Mouse (Mus musculus) embryonic facial prominence, embryonic 11.5 days (tissue): ENCODE measurements around the gene Rtn3. TPM values are rescaled to one million over a fixed set of nuclear protein-coding genes. Genes with fewer than 3 reads are reported as not detected.
"Not testable (repeated sequence)": the region's sequence is repeated elsewhere in the genome, so short reads cannot be mapped to it uniquely, and the experiment has no call there.

Experiments used
- ATAC-seq: fragments of 200-750 bp; cut with Nextera tagmentation; replicated peaks from 2 replicates; pipeline ENCODE4 v1.8.0; 2017; ENCODE audit warnings: low read depth; ENCODE audit not compliant: insufficient number of reproducible peaks, low FRiP score, low TSS enrichment
- DNase-seq: peaks from one replicate; pipeline ENCODE4 v3.0.0-alpha.2; 2015; ENCODE audit warnings: low spot score
- H3K27ac ChIP-seq: fragments of 300-500 bp; sonication (generic); replicated peaks from 2 replicates; pipeline ENCODE4 v1.5.1; 2014; ENCODE audit warnings: mild to moderate bottlenecking, low read depth, low read length, control low read depth
- H3K27me3 ChIP-seq: fragments of 300-500 bp; sonication (generic); 2 replicates; pipeline ENCODE4 v1.6.1; 2014; ENCODE audit warnings: mild to moderate bottlenecking, low read length, moderate library complexity, mixed read lengths; ENCODE audit not compliant: control insufficient read depth, insufficient read depth
- H3K36me3 ChIP-seq: fragments of 300-500 bp; sonication (generic); replicated peaks from 2 replicates; pipeline ENCODE4 v1.6.1; 2014; ENCODE audit warnings: low read depth, mild to moderate bottlenecking, low read length, moderate library complexity, mixed read lengths; ENCODE audit not compliant: control insufficient read depth, insufficient read depth
- H3K4me1 ChIP-seq: fragments of 300-500 bp; sonication (generic); 2 replicates; pipeline ENCODE4 v1.6.1; 2014; ENCODE audit warnings: low read length, mixed read lengths; ENCODE audit not compliant: control insufficient read depth, insufficient read depth
- H3K4me2 ChIP-seq: fragments of 300-500 bp; sonication (generic); 2 replicates; pipeline ENCODE4 v1.6.1; 2014; ENCODE audit warnings: low read depth, mild to moderate bottlenecking, control low read depth, low read length, moderate library complexity
- H3K4me3 ChIP-seq: fragments of 300-500 bp; sonication (generic); 2 replicates; pipeline ENCODE4 v1.5.1; 2014; ENCODE audit warnings: low read depth, low read length, control low read depth
- H3K9ac ChIP-seq: fragments of 300-500 bp; sonication (generic); replicated peaks from 2 replicates; pipeline ENCODE4 v1.6.1; 2014; ENCODE audit warnings: mild to moderate bottlenecking, control low read depth, low read length
- H3K9me3 ChIP-seq: fragments of 300-500 bp; sonication (generic); replicated peaks from 2 replicates; pipeline ENCODE4 v1.6.1; 2016; ENCODE audit warnings: mild to moderate bottlenecking, low read length, inconsistent platforms, mixed read lengths; ENCODE audit not compliant: control insufficient read depth
- WGBS: fragments of 180-500 bp; shearing (Covaris S2); extraction: QIAGEN DNeasy Blood & Tissue Kit; methylation state at CpG from one replicate; pipeline ENCODE4 v1.1.7; 2014; 5-methylcytosine and 5-hydroxymethylcytosine counted together
- polyA plus RNA-seq: library from polyadenylated mRNA; unstranded; fragments of >200 nt; fragmentation: Nextera tagmentation; extraction: Ambion mirVana; gene quantifications from 2 replicates; pipeline ENCODE4 v1.2.1, GENCODE M21; 2014

Rtn3 gene
- polyA plus RNA-seq, 1 experiment from 2014 or later: 156 TPM

DNA sequence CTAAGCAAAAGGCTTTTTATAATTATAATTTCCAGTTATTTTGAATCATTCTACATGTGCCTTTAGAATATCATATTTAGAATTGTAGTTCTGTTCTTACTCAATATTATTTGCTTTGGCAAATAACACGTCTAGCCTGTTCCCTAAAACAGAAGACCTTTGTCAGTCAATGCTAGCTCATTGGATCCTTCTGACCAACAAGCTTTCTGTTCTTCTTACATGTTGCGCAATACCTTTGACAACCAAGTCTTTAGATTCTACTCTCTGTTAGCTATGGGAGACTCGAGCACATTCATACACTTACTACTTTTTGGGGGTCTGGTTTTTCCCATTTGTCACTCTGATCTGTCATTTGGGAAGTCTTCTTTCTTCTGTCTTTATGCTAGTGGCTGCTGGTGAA lies 38.5 kb upstream of the Rtn3 start:
- no peak overlapping the region for H3K4me3 ChIP-seq
- no peak for DNase-seq
- WGBS: 90% methylated on average over 3 of the region's 3 CpGs
- no peak overlapping the region for H3K9ac ChIP-seq
- H3K27ac ChIP-seq: no peak overlapping the region
- no peak overlapping the region for H3K4me2 ChIP-seq
- no peak for ATAC-seq
- H3K9me3 ChIP-seq: no peaks in the 10 kb centered on the region
- no peaks in the 10 kb centered on the region for H3K27me3 ChIP-seq
- H3K4me1 ChIP-seq: no peaks in the 10 kb centered on the region
- H3K36me3 ChIP-seq: peaks cover 4% of the 10 kb centered on the region; the same call in 1 of the 2 replicates

DNA sequence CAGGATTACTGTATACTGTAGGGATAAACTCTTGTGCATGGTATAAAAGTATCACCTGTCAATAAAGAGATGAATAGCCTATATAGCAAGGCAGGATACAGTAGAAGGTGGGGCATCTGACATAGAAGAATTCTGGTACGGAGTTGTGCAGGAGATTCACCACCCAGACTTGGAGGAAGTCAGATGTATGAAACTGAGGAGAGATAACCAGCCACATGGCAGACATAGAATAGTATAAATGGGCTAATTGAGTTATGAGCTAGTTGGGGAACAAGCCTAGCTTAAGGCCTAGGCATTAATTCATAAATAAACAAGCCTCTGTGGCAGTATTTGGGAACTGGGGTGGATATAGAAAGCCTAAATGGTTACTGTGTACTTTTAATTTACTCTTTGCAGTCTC lies 33.4 kb upstream of the Rtn3 start:
- Histone ChIP-seq H3K4me1 (no peaks in the 10 kb centered on the region), H3K9ac (no peak overlapping the region), H3K27ac (no peak overlapping the region), H3K4me2 (no peak overlapping the region), H3K36me3 (no peaks in the 10 kb centered on the region; the same call in 1 of the 2 replicates), H3K9me3 (no peaks in the 10 kb centered on the region), H3K4me3 (no peak overlapping the region), H3K27me3 (no peaks in the 10 kb centered on the region)
- no peak for ATAC-seq
- DNase-seq: no peak
- WGBS: 85% methylated on average over 1 of the region's 1 CpGs

DNA sequence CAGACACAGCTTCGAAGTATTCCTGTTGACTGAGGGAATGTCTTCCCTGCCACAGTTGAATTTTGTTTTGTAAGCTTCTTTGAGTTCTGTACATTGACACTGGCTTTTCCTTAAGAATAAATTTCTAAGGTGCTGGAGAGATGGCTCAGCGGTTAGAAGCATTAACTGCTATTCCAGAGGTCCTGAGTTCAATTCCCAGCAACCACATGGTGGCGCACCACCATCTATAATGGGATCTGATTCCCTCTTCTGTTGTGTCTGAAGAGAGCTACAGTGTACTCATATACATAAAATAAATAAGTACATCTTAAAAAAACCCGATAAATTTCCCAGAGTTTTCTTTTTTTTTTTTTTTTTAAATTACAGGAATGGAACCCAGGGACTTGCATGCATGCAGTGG lies 24.9 kb upstream of the Rtn3 start:
- H3K4me2 ChIP-seq: no peak overlapping the region
- whole genome bisulfite sequencing: 73% methylated on average over 4 of the region's 4 CpGs

DNA sequence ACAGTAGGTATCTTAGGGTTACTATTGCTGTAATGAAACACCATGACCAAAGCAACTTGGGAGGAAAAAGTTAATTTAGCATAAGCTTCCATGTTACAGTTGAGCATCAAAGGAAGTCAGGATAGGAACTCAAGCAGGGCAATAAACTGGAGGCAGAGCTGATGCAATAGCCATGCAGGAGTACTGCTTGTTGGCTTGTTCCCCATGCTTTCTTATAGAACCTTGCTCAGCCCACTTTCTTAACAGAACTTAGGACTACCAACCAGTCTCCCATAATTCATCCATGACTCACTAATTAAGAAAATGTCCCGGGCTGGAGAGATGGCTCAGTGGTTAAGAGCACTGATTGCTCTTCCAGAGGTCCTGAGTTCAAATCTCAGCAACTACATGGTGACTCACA lies 23.2 kb upstream of the Rtn3 start:
- no peak for ATAC-seq
- WGBS: 84% methylated on average over 1 of the region's 1 CpGs

More for the DNA sequence above, 24.9 kb upstream of the Rtn3 start:
- no peaks in the 10 kb centered on the region; the same call in 1 of the 2 replicates for H3K36me3 ChIP-seq
- H3K9me3 ChIP-seq: no peaks in the 10 kb centered on the region
- no peaks in the 10 kb centered on the region for H3K4me1 ChIP-seq
- H3K9ac ChIP-seq: no peak overlapping the region
- ATAC-seq (no peak), DNase-seq (no peak)
- H3K27ac ChIP-seq: no peak overlapping the region
- H3K4me3 ChIP-seq: no peak overlapping the region
- no peaks in the 10 kb centered on the region for H3K27me3 ChIP-seq

DNA sequence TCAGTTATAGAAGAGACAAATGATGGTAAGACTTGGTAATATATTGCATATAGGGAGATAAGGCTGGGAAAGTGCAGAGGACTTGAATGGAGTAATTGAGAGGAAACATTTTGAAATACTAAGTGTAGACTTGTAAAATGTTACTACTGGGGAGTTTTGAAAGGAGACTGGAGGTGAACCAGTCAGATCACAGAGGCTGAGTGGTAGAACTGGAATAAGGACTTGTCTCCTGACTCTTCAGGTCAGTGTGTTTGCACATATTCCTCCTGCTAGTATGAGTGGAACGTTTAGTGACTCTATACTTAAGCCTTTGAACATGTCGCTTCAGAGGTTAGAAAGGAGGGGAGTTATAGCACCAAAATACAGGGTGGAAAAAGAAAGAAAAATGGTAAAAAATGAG lies 19.4 kb upstream of the Rtn3 start:
- 84% methylated on average over 2 of the region's 2 CpGs for WGBS
- no peak for ATAC-seq

More for the DNA sequence above, 23.2 kb upstream of the Rtn3 start:
- Histone ChIP-seq H3K4me1 (no peaks in the 10 kb centered on the region), H3K4me2 (no peak overlapping the region), H3K9me3 (no peaks in the 10 kb centered on the region), H3K36me3 (no peaks in the 10 kb centered on the region; the same call in 1 of the 2 replicates), H3K27ac (no peak overlapping the region), H3K4me3 (no peak overlapping the region), H3K27me3 (no peaks in the 10 kb centered on the region), H3K9ac (no peak overlapping the region)
- no peak for DNase-seq

DNA sequence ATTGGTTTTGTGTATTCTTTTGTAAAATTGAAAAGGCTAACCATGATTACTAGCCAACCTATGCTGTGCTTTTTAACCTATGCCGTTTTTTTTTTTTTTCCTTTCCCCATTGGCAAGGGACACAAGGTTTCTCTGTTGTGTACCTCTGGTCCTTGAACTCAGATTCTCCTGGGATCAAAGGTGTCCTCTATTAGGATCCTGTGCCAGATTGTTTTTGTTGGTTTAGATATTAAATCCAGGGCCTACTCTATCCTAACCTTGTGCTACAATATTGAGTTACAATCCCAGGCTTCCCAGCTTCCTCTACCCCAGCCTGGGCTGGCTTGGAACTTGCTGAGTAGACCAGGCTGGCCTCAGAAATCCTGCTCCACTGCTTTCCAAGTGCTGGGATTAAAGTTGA lies 17.6 kb upstream of the Rtn3 start:
- Histone ChIP-seq H3K9ac (no peak overlapping the region), H3K36me3 (no peaks in the 10 kb centered on the region), H3K4me3 (no peak overlapping the region), H3K27ac (no peak overlapping the region), H3K4me1 (no peaks in the 10 kb centered on the region), H3K9me3 (no peaks in the 10 kb centered on the region), H3K4me2 (no peak overlapping the region), H3K27me3 (no peaks in the 10 kb centered on the region)
- DNase-seq: no peak
- WGBS: 84% methylated on average over 1 of the region's 1 CpGs
- ATAC-seq: no peak

More for the DNA sequence above, 19.4 kb upstream of the Rtn3 start:
- Histone ChIP-seq H3K27ac (no peak overlapping the region), H3K4me3 (no peak overlapping the region), H3K27me3 (no peaks in the 10 kb centered on the region), H3K36me3 (no peaks in the 10 kb centered on the region), H3K4me2 (no peak overlapping the region), H3K4me1 (no peaks in the 10 kb centered on the region), H3K9me3 (no peaks in the 10 kb centered on the region), H3K9ac (no peak overlapping the region)
- DNase-seq: no peak

DNA sequence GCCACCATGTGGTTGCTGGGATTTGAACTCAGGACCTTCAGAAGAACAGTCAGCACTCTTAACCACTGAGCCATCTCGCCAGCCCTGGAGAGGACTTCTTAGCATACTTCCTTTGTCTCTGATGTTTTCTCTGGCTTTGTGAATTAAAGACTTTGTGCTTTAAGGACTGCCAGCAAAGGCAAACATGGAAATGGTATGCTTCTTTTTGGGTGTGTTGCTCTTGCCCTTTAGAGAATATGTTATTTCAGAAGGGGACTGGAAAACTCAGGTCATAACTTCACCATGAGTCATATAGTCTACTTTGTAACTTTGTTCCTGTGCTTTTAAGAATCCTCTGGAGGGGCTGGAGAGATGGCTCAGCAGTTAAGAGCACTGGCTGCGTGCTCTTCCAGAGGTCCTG lies 15.7 kb upstream of the Rtn3 start:
- no peak overlapping the region for H3K27ac ChIP-seq
- ATAC-seq (no peak), DNase-seq (no peak)
- H3K36me3 ChIP-seq: no peaks in the 10 kb centered on the region
- H3K4me2 ChIP-seq: no peak overlapping the region
- no peak overlapping the region for H3K9ac ChIP-seq
- H3K4me3 ChIP-seq: no peak overlapping the region
- H3K4me1 ChIP-seq: no peaks in the 10 kb centered on the region
- 95% methylated on average over 2 of the region's 2 CpGs for WGBS
- no peaks in the 10 kb centered on the region for H3K27me3 ChIP-seq
- H3K9me3 ChIP-seq: no peaks in the 10 kb centered on the region

DNA sequence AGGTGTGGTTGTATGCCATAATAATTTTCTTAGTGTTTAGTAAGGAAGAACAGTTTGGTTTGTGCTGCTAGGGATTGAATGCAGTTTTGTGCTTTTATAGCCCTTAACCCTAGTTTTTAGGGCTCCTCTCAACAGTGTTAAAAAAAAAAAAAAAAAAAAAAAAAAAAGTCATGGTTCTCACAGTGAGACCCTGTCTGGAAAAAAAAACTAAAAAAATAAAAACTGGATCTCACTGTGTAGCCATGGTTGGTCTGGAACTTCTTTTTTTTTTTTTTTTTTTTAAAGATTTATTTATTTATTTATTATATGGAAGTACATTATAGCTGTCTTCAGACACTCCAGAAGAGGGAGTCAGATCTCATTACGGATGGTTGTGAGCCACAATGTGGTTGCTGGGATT lies 13.0 kb upstream of the Rtn3 start:
- not testable (repeated sequence) for H3K4me2 ChIP-seq, H3K27ac ChIP-seq, ATAC-seq, H3K4me1 ChIP-seq, H3K4me3 ChIP-seq, H3K27me3 ChIP-seq, H3K9ac ChIP-seq, DNase-seq, H3K9me3 ChIP-seq, H3K36me3 ChIP-seq
- 86% methylated on average over 1 of the region's 1 CpGs for WGBS
